ENCODE assay signal across 8 mouse cellular contexts in genomic region chr4:141286860-141287517, GRCm38 (mm10). TPM values are rescaled to one million over a fixed set of nuclear protein-coding genes. Genes with fewer than 3 reads are reported as not detected.
DNase-seq lines count a peak whose midpoint lies in the region; ATAC-seq and TF ChIP-seq lines count a peak whose summit lies in the region.

No protein-coding gene starts in this region.

- intact Hi-C loops in heart, postnatal 14 days (cut with DNase I), result no loop called here

- no peak for TF ChIP-seq CTCF in lung, postnatal 0 days (IDR thresholded peaks at IDR 0.05)

- ATAC-seq in intestine, embryonic 16.5 days, result peak; percentile 80
- ATAC-seq in lung, postnatal 0 days, result peak; percentile 89

- peak; percentile 78 for TF ChIP-seq EP300 in lung, postnatal 0 days (IDR thresholded peaks at IDR 0.05)

- H3K4me1 ChIP-seq in heart, embryonic 10.5 days, result peaks cover 64% of the 10 kb centered on the region
- H3K4me1 ChIP-seq in intestine, embryonic 16.5 days (ENCODE audit: control insufficient read depth, insufficient read depth, low read length), result peaks cover 52% of the 10 kb centered on the region
- H3K4me1 ChIP-seq in lung, postnatal 0 days (ENCODE audit: insufficient read depth, low read depth, low read length), result peaks cover 25% of the 10 kb centered on the region

- 9% methylated on average over 20 of the region's 20 CpGs for WGBS in heart, embryonic 10.5 days
- 12% methylated on average over 20 of the region's 20 CpGs for WGBS in intestine, embryonic 16.5 days
- 19% methylated on average over 20 of the region's 20 CpGs for WGBS in lung, postnatal 0 days

- peak overlapping the region; percentile 43 for H3K4me3 ChIP-seq in heart, embryonic 10.5 days
- peak overlapping the region; percentile 27 for H3K4me3 ChIP-seq in intestine, embryonic 16.5 days (ENCODE audit: low read length)
- no peak overlapping the region for H3K4me3 ChIP-seq in lung, postnatal 0 days (ENCODE audit: low read depth, low read length)

- DNase-seq in heart, embryonic 10.5 days (ENCODE audit: low spot score), result no peak
- no peak for DNase-seq in heart, postnatal 14 days
- DNase-seq in adipocyte (ENCODE audit: low spot score), result peak; percentile 44
- peak; percentile 91 for DNase-seq in lung, postnatal 0 days (ENCODE audit: low spot score)
- no peak for DNase-seq in spleen, postnatal 4 days (ENCODE audit: low spot score in 2 of 2)
- DNase-seq in cerebellum, adult 11 months, result no peak
- DNase-seq in frontal cortex, postnatal 14 days (ENCODE audit: low spot score in 2 of 2), result no peak

- peak overlapping the region; percentile 55; the same call in 1 of the 2 replicates for H3K9ac ChIP-seq in intestine, embryonic 16.5 days (ENCODE audit: low read depth, low read length)
- 0 out of 2 replicates have a peak overlapping the region, but pooled peaks have one; percentile 16 for H3K9ac ChIP-seq in lung, postnatal 0 days (replicated peaks; ENCODE audit: low read depth)

- peaks cover 75% of the 10 kb centered on the region for H3K27me3 ChIP-seq in heart, embryonic 10.5 days (ENCODE audit: insufficient read depth, poor library complexity, severe bottlenecking)
- H3K27me3 ChIP-seq in intestine, embryonic 16.5 days (replicated peaks; ENCODE audit: control insufficient read depth, insufficient read depth, low read length), result peaks cover under 1% of the 10 kb centered on the region; the same call in 1 of the 2 replicates
- no peaks in the 10 kb centered on the region for H3K27me3 ChIP-seq in lung, postnatal 0 days (replicated peaks; ENCODE audit: insufficient read depth, low read length)

- peak overlapping the region; percentile 67 for H3K27ac ChIP-seq in heart, embryonic 10.5 days
- peak overlapping the region; percentile 94 for H3K27ac ChIP-seq in intestine, embryonic 16.5 days (ENCODE audit: low read length)
- H3K27ac ChIP-seq in lung, postnatal 0 days (ENCODE audit: low read length), result peak overlapping the region; percentile 81

- H3K36me3 ChIP-seq in heart, embryonic 10.5 days, result no peaks in the 10 kb centered on the region
- no peaks in the 10 kb centered on the region for H3K36me3 ChIP-seq in intestine, embryonic 16.5 days (ENCODE audit: control insufficient read depth, insufficient read depth, low read length)
- H3K36me3 ChIP-seq in lung, postnatal 0 days (ENCODE audit: insufficient read depth, low read length), result no peaks in the 10 kb centered on the region

- H3K4me2 ChIP-seq in intestine, embryonic 16.5 days (ENCODE audit: low read depth, low read length), result peak overlapping the region; percentile 48
- H3K4me2 ChIP-seq in lung, postnatal 0 days (replicated peaks; ENCODE audit: low read depth, low read length), result no peak overlapping the region

- H3K9me3 ChIP-seq in heart, embryonic 10.5 days, result no peaks in the 10 kb centered on the region
- no peaks in the 10 kb centered on the region for H3K9me3 ChIP-seq in intestine, embryonic 16.5 days (ENCODE audit: control insufficient read depth, low read length)
- no peaks in the 10 kb centered on the region for H3K9me3 ChIP-seq in lung, postnatal 0 days (ENCODE audit: low read length)

RNA-seq across cellular contexts. Expression of gene Epha2, which starts 14.1 kb away (rescaled TPM):
- polyA plus RNA-seq in heart, embryonic 10.5 days (2016; fragmentation: Nextera tagmentation; extraction: Ambion mirVana), result 5.2 and 6.3 TPM in 2 replicates
- 1 to 10 TPM; 8.0 to 8.9 TPM for total RNA-seq in heart, postnatal 14 days (2021)
- 7.6 and 8.5 TPM in 2 replicates for polyA plus RNA-seq in intestine, embryonic 16.5 days (2015; fragmentation: Nextera tagmentation; extraction: Ambion mirVana)
- 9.7 and 10.3 TPM in 2 replicates for polyA plus RNA-seq in lung, postnatal 0 days (2015; fragmentation: Nextera tagmentation; extraction: Ambion mirVana)

RNA-seq across cellular contexts. Expression of gene Arhgef19, which starts 47.7 kb away (rescaled TPM):
- 1.2 and 3.7 TPM in 2 replicates for polyA plus RNA-seq in heart, embryonic 10.5 days (2016; fragmentation: Nextera tagmentation; extraction: Ambion mirVana)
- total RNA-seq in heart, postnatal 14 days (2021), result 10 to 100 TPM; 20.7 TPM
- polyA plus RNA-seq in intestine, embryonic 16.5 days (2015; fragmentation: Nextera tagmentation; extraction: Ambion mirVana), result 15.0 and 15.1 TPM in 2 replicates
- 2.9 and 3.8 TPM in 2 replicates for polyA plus RNA-seq in lung, postnatal 0 days (2015; fragmentation: Nextera tagmentation; extraction: Ambion mirVana)

Comparison
In these comparisons a context has a peak if more than half of its experiments do, and no peak if none do; other contexts are left out.
1. DNase-seq: peak in adipocyte (single experiment) and lung, postnatal 0 days (single experiment); none in heart, embryonic 10.5 days (single experiment), heart, postnatal 14 days (0 of 2), spleen, postnatal 4 days (0 of 2), cerebellum, adult 11 months (single experiment) and frontal cortex, postnatal 14 days (0 of 2).
2. Peak in every context shown above with its lines, with median percentiles within 50 percentile points of each other: H3K27ac ChIP-seq.